Mouse (Mus musculus): Measurements from ENCODE around the gene Polr1e.
A peak's percentile ranks its signal among the peaks of the same experiment; 100 is the strongest.
"Not testable (repeated sequence)": the region's sequence is repeated elsewhere in the genome, so short reads cannot be mapped to it uniquely, and the experiment has no call there.

Polr1e gene

DNA sequence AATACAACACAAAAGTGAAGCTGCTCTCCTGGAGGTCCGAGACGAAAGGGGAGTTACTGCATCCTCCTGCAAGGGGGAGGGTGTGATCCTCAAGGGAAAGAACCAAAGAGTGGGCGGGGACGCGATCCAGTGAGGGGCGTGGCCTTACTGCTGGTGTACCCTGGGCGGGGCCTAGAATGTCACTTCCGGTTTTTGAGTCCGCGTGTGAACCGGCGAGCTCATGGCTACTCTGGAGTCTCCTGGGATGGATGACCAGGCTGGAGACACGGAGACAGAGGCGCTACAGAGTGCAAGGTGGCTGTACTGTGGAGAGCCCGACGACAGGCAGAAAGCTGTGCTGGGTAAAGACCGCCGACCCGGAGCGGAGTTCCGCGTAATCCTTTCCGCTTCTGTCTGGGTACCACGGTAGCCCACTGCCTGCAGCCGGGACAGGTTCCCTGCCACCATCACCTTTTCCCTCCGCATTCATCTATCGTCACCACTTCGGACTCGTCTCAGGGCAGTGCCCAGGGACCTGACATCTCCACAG is at the start of gene Polr1e:
TSS of gene Polr1e (plus strand) at position 132 of the 529 bp plus-strand sequence.
- peak; percentile 88 for DNase-seq (ENCODE audit: low spot score)

DNA sequence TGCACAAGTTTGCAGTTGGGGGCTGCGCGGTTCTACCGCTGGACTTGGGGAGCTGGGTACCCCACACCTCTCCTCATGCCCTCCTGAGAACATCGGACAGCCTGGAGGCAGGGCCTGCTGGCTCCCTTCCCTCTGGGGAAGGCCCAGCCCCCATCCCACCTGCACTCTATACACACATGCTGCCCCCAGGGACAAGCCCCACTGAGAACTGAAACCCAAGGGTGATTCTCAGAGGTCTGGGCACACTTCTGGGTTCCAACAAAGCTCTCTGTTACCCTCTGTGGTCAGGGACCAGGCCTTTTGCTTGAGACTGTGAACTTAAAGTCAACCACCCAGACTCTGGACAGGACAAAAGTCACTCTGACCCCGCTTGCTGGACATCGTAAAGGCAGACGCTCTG is 48.3 kb upstream of the Polr1e start:
- DNase-seq (ENCODE audit: low spot score) = no peak

GRCm38 (mm10) chr4:44970612-44971110 is 47.7 kb upstream of the Polr1e start:
- DNase-seq (ENCODE audit: low spot score) = peak; percentile 28

DNA sequence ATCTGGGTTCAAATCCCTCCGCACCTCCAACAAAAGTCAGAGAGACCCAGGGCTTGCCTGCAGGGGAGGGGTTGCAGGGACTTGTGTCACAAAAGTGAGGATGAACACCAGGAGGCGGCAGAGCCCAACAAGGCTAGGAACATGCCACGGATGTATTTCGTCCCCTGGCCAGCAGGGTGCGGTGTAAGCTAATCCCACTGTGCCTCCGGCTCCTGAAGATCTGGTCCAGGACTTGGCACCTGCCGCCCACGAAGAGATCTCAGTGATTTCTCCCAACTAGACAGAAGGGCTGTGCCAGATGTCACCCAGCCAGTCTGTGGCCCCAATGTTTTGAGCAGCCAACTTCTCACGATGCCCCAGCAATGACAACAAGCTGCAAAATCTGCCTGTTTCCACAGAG is 44.9 kb upstream of the Polr1e start:
- peak; percentile 90 for DNase-seq (ENCODE audit: low spot score)

- no peak for DNase-seq (ENCODE audit: low spot score)
These were observed 44.5 kb upstream of the Polr1e start for GRCm38 (mm10) chr4:44973871-44974270.

DNA sequence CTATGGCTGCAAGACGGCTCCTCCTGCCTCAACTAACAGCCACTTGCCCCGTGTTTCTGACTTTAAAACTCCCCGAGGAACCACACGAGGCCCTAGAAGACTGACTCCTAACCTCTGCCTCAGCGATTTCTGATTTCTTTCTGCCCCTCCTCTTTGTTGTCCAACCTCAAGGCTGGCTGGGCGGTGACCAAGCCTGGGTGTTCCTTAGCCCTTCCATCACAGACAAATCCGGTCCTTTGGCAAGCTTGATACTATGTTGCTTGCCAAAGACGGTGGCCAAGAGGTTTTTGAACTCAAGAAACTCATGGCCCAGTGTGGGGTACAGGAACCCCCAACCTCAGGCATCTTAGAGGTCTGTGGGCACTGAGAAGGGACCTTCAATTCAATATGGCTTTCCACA is 44.1 kb upstream of the Polr1e start:
- no peak for DNase-seq (ENCODE audit: low spot score)

- DNase-seq (ENCODE audit: low spot score) = no peak
These were observed 42.3 kb upstream of the Polr1e start for GRCm38 (mm10) chr4:44976026-44976615.

- no peak for DNase-seq (ENCODE audit: low spot score)
These were observed 41.3 kb upstream of the Polr1e start for GRCm38 (mm10) chr4:44976921-44977710.

DNA sequence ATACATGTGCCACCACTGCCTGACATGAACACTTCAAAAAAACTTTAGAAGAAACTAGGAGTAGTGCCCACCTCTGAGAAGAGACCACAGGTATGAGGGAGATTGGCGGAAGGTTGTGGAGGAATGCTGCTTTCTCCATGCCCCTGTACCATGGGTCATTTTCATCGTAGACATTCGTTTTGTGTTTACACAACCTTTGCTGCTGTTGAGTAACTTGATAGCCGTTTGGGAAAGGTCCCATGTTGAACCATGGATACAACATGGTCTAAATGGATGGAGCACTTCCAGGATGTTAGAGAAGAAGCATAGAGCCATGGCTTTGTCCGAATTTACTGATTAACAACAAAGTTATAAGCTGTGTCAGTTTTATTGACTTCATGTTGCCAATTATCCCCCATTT is 40.2 kb upstream of the Polr1e start:
- DNase-seq (ENCODE audit: low spot score) = no peak

DNA sequence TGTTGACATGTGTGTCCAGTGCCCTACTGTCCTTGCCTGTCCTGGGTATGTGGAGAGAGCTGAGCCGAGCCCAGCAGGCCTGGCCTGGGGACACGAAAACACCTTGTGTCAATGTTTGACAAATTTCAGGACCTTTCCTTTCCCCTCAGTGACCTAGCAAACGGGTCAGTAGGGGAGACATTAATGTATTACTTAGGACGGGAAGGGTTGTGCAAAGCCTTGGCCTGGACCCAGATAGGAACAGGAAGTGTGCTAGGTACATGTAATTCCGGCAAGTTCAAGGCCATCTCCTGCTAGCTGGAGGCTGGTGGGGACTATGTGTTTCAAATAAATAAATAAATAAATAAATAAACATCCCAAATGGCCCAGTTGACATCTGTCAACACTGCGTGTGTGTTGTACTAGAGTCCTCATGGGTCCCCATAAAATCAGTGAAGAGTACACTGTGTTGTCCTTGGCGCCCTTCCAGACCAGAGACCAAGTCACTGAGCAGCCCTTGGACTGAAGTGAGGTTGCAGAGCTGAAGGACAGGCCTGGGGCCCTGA is 38.5 kb upstream of the Polr1e start:
- DNase-seq (ENCODE audit: low spot score) = no peak

DNA sequence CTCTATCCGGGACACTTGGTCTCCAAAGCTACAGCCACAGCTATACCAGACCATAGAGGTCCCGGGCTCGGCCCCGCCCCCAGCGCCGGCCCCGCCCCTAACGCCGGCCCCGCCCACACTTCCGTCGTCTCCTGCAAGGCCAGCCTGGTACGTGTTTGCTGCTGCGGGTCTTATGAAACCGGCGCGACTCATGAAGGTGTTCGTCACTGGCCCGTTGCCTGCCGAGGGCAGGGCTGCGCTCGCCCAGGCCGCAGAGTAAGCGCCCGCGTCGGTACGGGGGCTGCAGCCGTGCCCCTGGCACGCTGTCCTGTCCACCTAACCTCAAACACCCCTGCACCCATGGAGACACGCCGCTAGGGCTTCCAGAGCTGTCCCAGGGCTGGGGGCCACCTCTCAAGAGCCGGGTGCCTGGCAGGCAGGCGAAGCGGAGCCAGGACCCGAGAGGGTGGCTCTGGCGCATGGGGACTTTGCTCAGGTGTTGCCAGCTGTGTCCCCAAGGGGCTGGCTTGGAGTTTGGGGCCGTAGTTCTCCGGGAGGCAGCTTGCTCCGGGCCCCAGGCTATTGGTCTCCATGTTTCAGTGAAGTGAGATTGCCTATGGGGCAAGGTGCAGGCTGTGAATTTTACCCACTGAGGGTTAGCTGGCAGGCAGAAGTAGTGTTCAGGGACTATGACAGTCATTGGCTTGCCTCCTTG is 37.0 kb upstream of the Polr1e start, which contains the start of gene Grhpr:
TSS of gene Grhpr (plus strand) at position 116 of the 694 bp plus-strand sequence.
- peak; percentile 76 for DNase-seq (ENCODE audit: low spot score)

DNA sequence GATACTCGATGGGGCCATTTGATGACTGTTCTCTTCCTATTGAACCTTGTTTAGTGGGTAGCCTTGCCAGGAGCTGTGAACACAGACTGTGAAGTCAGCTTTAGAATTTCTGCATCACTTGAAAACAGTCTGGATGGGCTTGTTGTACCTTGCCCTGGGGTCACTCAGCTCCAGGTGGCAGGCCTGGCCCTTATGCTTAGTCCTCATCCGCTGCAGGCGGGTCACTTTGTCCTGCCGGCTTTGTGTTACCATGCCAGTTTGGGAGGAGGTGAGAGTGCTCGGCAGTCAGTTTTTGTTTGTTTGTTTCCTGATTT is 36.5 kb upstream of the Polr1e start:
- DNase-seq (ENCODE audit: low spot score) = no peak

- DNase-seq (ENCODE audit: low spot score) = no peak
These were observed 35.8 kb upstream of the Polr1e start for GRCm38 (mm10) chr4:44982440-44983130.

GRCm38 (mm10) chr4:44983131-44983740 is 35.1 kb upstream of the Polr1e start:
- no peak for DNase-seq (ENCODE audit: low spot score)

DNA sequence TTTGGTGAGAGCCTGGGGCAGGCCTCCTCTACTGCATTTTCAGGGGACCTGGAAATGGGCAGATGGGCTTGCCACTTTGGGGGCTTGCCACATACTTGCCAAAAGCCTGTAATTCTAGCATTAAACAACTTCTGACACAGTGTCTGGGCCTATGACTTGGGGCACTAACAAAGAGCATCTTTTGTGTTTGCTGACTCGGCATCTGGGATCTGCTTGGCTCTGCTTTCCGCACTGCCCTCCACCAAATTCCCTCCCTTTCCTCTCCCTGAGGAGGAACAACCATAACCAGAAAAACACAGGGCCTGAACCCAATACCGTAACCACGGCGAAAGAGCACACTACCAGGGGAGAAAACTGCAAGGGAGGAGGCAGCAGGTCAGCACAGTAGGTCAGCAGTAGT is 27.8 kb upstream of the Polr1e start:
- no peak for DNase-seq (ENCODE audit: low spot score)

DNA sequence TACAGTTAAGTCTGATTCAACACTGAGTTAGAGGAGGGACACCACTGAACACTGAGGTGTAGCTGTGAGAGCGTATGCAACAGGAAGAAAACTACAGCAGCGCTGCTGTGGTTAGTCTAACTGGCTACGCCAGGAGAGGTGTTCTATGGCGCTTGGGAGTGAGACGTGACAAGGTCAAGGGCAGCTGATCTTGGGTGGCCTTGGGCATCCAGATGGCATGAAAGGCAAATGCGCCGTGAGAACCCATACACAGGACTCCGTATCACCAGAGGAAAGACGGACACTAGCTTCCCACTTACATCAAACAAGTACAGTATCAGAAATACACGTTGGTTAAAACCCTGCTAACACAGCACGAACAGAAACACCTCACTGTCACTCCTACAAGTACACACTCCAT is 26.1 kb upstream of the Polr1e start:
- not testable (repeated sequence) for DNase-seq (ENCODE audit: low spot score)

DNA sequence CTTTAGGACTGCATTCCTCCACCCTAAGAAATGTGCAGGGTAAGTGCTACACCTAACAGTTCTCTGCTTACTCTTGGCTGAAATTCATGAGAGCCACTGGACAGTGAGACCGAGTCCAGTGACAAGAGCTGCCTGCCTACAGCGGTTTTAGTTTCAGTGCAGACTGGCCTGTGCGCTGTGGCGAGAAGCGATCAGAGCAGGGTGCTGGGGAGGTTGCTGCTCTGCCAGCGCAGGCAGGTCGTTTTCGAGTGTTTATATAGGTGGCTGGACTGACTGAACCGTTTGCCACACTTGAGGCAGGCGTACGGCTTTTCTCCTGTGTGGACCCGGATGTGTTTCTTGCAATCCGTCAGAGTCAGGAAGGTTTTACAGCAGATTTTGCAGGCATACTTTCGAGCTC is 25.2 kb upstream of the Polr1e start:
- not testable (repeated sequence) for DNase-seq (ENCODE audit: low spot score)

DNA sequence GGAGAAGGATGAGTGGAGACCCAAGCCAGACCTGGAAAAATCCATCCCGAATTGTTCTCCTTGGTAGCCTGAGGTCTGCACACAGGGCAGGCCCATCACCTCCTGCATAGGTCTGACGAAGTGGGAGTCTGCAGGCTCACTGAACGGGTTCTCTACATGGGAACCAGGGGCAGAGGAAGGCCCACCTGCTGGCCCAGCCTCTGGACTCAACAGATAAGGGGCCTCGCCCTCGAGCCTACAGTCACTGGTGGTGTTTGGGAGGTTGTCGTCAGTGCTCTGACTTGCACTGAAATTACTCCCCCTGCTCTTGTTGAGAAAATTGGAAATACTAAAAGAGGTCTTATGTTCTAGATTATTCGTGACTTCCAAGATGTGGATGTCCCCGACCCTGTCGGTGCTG is 24.5 kb upstream of the Polr1e start:
- DNase-seq (ENCODE audit: low spot score) = no peak

- DNase-seq (ENCODE audit: low spot score) = no peak
These were observed 23.6 kb upstream of the Polr1e start for GRCm38 (mm10) chr4:44994776-44995175.

DNA sequence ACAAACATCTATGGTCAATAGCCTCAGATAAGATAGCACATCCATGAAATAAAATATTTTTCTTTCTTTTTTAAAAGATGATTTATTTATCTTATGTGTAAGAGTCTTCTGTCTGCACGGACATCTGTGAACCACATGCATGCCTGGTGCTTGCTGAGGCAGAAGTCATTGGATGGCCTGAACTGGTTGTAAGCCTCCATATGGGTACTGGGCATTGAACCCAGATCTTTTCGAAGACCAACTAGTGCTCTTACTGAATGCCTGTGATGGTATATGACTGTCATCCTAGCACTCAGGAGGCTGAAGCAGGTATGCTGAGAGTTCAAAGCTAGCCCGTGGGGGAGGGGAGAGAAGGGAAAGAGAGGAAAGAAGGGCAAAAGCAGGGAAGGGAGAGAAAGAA is 20.3 kb upstream of the Polr1e start:
- no peak for DNase-seq (ENCODE audit: low spot score)

GRCm38 (mm10) chr4:45000001-45000400 is 18.4 kb upstream of the Polr1e start:
- DNase-seq (ENCODE audit: low spot score) = no peak

All from T-cell, adult 2 months (primary cell).